Mouse (Mus musculus) bone marrow, adult 2 months (tissue): ENCODE data around the gene Myl10. TPM values are rescaled to one million over a fixed set of nuclear protein-coding genes. Genes with fewer than 3 reads are reported as not detected.

Experiments used
- H3K27ac ChIP-seq: fragments of 200-500 bp; 2 replicates; pipeline ENCODE4 v1.5.1; 2012; ENCODE audit warnings: low read depth, mild to moderate bottlenecking, control low read depth, inconsistent platforms, low read length; ENCODE audit not compliant: control insufficient read depth, poor library complexity, insufficient read depth
- H3K4me1 ChIP-seq: fragments of 200-500 bp; 2 replicates; pipeline ENCODE4 v1.6.1; 2011; ENCODE audit warnings: low read length; ENCODE audit not compliant: control insufficient read depth, insufficient read depth
- H3K4me3 ChIP-seq: fragments of 200-500 bp; replicated peaks from 2 replicates; pipeline ENCODE3; 2011; ENCODE audit warnings: mild to moderate bottlenecking, low read depth, low read length, control low read depth; ENCODE audit not compliant: control insufficient read depth
- CTCF ChIP-seq: fragments of 200-500 bp; IDR thresholded peaks from 2 replicates; pipeline ENCODE4 v1.5.1; 2011; ENCODE audit warnings: low read length, control low read depth; ENCODE audit not compliant: control insufficient read depth, insufficient read depth
- POLR2A ChIP-seq: fragments of 200-500 bp; IDR thresholded peaks from 2 replicates; pipeline ENCODE4 v1.6.1; 2011; ENCODE audit warnings: low read depth, mild to moderate bottlenecking, control low read depth, low read length, borderline replicate concordance; ENCODE audit not compliant: control insufficient read depth
- WGBS: fragments of 180-500 bp; shearing (Covaris S2); methylation state at CpG from one replicate; pipeline ENCODE4 v1.1.7; 2018; 5-methylcytosine and 5-hydroxymethylcytosine counted together
- polyA plus RNA-seq: library from polyadenylated mRNA; stranded (reverse); fragments of >200 nt; gene quantifications from 2 replicates; pipeline ENCODE4 v1.2.4, GENCODE M21; 2011; ENCODE audit warnings: low replicate concordance; ENCODE audit not compliant: missing spikeins, insufficient read depth, insufficient read length

The Myl10 gene
- polyA plus RNA-seq, 1 experiment: not detected

DNA sequence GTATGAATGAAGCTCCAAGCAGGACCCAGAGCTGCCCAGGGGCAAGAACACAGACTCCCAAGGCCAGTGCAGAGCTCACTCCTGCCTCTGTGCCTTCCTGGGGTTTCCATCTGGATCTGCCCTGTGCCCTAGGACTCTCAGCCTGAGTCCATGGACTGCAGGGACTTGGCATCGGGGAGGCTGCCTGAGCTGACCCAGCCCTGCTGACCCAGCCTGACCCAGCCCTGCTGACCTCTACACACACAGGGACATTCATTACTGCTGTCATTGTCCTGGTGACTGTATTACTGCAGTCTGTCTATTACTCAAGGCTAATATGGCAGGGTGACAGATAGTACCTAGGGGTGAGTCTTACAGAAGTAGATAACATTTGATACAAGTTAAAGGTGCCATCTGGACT lies 30.1 kb upstream of the Myl10 start:
- Histone ChIP-seq H3K4me3 (no peak overlapping the region), H3K27ac (no peak overlapping the region), H3K4me1 (peaks cover 3% of the 10 kb centered on the region; the same call in 1 of the 2 replicates)
- WGBS: 75% methylated on average over 1 of the region's 1 CpGs
- no peak for TF ChIP-seq CTCF
- no peak for TF ChIP-seq POLR2A

DNA sequence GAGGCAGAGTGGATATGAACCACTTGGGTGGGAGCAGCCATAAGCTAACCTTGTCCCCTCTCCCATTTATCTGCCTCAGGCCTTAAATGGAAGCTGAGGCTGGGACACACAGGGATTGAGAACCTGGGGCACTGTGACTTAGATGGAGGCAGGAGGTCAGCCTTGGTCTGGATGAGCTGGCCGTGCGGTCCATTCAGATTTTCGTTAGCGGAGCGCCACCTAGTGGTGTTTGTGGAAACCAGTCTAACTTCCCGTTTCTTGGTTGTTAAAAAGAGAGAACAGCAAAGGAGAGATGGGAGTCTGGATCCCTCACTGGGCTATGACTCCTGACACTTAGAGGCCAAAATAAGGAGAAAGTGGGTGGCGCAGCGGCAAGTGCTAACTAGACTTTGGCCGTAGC lies 28.4 kb upstream of the Myl10 start:
- 2% methylated on average over 9 of the region's 9 CpGs for WGBS
- Histone ChIP-seq H3K4me3 (no peak overlapping the region), H3K27ac (no peak overlapping the region), H3K4me1 (peaks cover 3% of the 10 kb centered on the region; the same call in 1 of the 2 replicates)
- TF ChIP-seq POLR2A (no peak), CTCF (peak; percentile 81)

DNA sequence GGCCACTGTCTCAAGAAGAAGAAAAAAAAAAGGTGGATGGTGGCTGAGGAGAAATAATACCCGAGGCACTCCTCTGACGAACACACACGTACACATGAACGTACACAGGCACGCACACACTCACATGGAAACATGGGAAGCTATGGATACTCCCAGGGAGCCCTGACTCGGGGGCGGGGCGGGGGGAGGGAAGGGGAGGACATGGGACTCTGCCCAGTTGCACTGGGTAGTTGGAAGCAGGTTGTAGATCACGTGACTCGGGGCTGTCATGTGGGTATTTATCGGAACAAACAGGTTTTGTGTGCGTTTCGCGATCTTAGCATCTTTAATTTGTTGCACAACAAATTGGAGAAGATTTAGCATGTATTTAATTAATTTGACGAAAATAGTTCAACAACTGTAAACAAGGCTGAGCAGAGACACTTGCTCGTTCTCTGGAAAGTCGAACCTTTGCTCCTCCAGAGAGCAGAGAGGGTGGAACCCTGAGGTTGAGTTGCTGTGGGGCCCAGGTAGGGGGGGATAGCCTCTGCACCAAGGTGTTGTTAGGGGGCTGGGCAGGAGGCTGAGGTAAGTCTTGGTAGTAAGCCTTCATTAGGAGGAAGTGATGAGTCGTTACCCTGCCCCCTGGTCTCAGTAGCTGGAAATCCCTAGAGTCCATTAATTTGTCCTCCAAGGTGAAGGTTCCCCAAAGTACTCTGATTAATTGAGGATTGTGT lies 16.5 kb upstream of the Myl10 start:
- no peak overlapping the region for H3K27ac ChIP-seq
- no peaks in the 10 kb centered on the region for H3K4me1 ChIP-seq
- TF ChIP-seq POLR2A (no peak), CTCF (no peak)
- no peak overlapping the region for H3K4me3 ChIP-seq
- 81% methylated on average over 18 of the region's 18 CpGs for WGBS

DNA sequence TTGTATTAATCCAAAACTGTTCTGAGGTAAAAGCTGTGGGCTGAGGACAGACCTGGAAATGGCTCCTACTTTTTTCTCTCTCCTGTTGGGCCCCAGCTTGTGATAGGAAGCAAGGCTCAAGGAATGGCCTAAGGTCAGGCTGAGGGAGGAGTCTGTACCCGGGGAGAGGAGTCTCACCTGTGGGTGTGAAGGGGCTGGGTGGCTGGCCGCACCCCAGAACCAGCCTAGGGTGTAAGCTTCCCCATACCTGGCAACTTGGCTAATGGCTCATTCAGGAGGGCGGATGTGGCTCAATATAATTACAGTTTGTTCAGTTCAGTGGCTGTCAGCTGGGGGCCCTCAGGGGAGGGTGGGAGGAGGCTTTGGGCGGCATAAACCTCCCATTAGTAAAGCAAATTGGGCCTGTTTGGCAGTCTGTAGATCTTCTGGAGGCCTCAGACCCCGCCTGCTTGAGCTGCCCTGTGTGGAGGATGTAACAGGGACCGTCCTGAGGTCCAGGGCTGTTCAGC lies 14.1 kb upstream of the Myl10 start:
- H3K4me3 ChIP-seq: no peak overlapping the region
- peak overlapping the region; percentile 29 for H3K27ac ChIP-seq
- TF ChIP-seq POLR2A: no peak
- TF ChIP-seq CTCF: no peak
- no peaks in the 10 kb centered on the region for H3K4me1 ChIP-seq
- 46% methylated on average over 6 of the region's 6 CpGs for WGBS

DNA sequence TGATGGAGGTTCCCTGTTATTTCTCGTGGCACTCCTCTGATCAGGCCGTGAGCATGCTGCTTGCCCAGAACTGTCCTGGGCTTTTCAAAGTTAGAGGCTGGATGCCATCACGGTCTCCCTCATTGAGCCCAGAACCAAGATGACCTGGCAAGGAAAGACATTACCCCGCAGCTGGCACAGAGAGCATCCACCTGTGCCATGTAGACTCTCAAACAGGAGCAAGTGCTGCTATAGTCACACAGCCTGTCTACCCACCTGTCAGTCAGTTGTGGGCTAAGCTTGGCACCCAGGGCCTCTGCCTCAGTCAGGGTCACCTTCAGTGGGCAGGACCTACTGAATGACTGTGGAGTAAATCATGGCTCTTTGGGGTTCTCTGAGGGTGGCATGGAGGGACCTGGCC lies 6.6 kb upstream of the Myl10 start:
- Histone ChIP-seq H3K4me3 (no peak overlapping the region), H3K27ac (no peak overlapping the region), H3K4me1 (no peaks in the 10 kb centered on the region; the same call in 1 of the 2 replicates)
- WGBS: 82% methylated on average over 4 of the region's 4 CpGs
- TF ChIP-seq CTCF (no peak), POLR2A (no peak)

DNA sequence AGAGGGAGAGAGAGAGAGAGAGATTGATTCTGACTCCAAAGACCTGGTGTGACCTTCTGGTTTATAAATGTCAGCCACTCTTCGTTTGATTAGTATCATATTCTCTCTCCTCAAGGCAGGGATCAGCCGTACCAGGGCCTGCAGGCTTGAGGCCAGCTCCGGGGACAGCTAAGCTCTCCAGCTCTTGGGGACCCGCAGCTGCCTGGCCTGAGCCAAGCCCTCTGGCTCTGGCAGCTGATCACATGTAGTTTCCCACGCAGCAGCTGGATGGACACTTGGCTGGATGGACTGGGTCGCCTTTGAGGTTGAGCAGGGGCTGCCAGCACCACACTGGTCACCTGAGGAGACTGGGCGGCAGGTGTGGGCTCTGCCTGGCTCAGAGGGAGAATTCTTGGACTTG lies 5.4 kb upstream of the Myl10 start:
- Histone ChIP-seq H3K4me3 (no peak overlapping the region), H3K4me1 (no peaks in the 10 kb centered on the region; the same call in 1 of the 2 replicates), H3K27ac (no peak overlapping the region)
- 75% methylated on average over 7 of the region's 7 CpGs for WGBS
- TF ChIP-seq CTCF (no peak), POLR2A (no peak)

DNA sequence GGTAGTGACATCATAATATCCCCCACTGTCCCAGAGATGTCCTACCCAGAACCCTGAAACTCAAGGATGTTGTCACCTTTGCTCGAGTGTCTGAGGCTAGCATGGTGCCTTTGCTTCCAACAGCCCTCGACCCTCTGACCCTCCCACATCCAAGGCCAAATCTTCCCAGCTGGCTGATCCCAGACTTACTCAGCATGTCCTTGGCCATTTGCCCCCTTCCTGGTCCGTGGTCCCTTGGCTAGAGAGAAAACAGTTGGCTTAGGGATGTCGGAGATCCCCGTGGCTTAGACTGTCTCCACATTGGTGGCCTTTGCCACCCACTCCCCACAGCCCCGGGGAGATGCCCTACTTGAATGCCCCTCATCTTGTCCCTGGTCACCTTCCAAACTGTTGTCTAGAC lies 4.1 kb upstream of the Myl10 start:
- TF ChIP-seq POLR2A (no peak), CTCF (no peak)
- Histone ChIP-seq H3K27ac (no peak overlapping the region), H3K4me3 (no peak overlapping the region), H3K4me1 (no peaks in the 10 kb centered on the region; the same call in 1 of the 2 replicates)
- WGBS: 81% methylated on average over 6 of the region's 6 CpGs

DNA sequence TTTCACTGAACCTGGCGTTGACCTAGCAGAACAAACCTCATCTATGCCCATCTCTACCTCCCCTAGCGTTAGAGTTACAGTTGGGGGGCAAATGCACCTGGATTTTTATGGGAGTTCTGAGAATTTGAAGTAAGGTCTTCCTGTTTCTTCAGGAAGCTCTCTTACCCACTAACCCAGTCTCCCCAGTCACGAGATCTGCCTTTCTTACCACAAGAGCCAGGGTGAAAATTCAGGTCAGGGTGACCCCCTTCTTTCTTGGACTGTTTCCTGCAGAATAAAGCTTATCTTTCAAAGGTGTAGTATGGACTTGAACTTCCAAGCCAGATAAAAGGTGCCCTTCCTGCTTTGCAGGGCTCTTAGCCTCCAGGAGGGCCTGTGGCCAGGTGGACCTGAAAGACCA lies 1.8 kb upstream of the Myl10 start:
- no peak for TF ChIP-seq POLR2A
- no peak for TF ChIP-seq CTCF
- Histone ChIP-seq H3K27ac (no peak overlapping the region), H3K4me1 (no peaks in the 10 kb centered on the region; the same call in 1 of the 2 replicates), H3K4me3 (no peak overlapping the region)
- WGBS: 5% methylated on average over 3 of the region's 3 CpGs
